Mouse (Mus musculus) embryonic fibroblast, embryonic 13.5 days (primary cell): ENCODE data around the gene Gucy2c. TPM values are rescaled to one million over a fixed set of nuclear protein-coding genes. Genes with fewer than 3 reads are reported as not detected.

Source experiments
- H3K27ac ChIP-seq: 2 replicates; pipeline ENCODE4 v1.5.1; 2012; ENCODE audit warnings: low read length, control low read depth, inconsistent platforms; ENCODE audit not compliant: insufficient read depth
- H3K4me1 ChIP-seq: 2 replicates; pipeline ENCODE4 v1.6.1; 2011; ENCODE audit warnings: low read length; ENCODE audit not compliant: control insufficient read depth, insufficient read depth
- H3K4me3 ChIP-seq: 2 replicates; pipeline ENCODE4 v1.5.1; 2011; ENCODE audit warnings: mild to moderate bottlenecking, control low read depth, low read length; ENCODE audit not compliant: insufficient read depth
- CTCF ChIP-seq: IDR thresholded peaks from 2 replicates; pipeline ENCODE4 v1.5.1; 2011; ENCODE audit warnings: mild to moderate bottlenecking, control low read depth, low read length, moderate library complexity, borderline replicate concordance; ENCODE audit not compliant: insufficient read depth
- POLR2A ChIP-seq: IDR thresholded peaks from 2 replicates; pipeline ENCODE4 v1.6.1; 2011; ENCODE audit warnings: low read depth, mild to moderate bottlenecking, control low read depth, low read length, moderate library complexity
- polyA plus RNA-seq: library from polyadenylated mRNA; stranded (reverse); fragments of >200 nt; gene quantifications from 2 replicates; pipeline ENCODE4 v1.2.4, GENCODE M21; 2011; ENCODE audit warnings: low read depth; ENCODE audit not compliant: missing spikeins, insufficient read length

The Gucy2c gene
- polyA plus RNA-seq, 1 experiment: not detected

GRCm38 (mm10) chr6:136679381-136679780 is 102.2 kb downstream of the Gucy2c start:
- no peak for TF ChIP-seq POLR2A
- no peak for TF ChIP-seq CTCF
- no peaks in the 10 kb centered on the region for H3K4me1 ChIP-seq

GRCm38 (mm10) chr6:136674935-136675334 is 106.6 kb downstream of the Gucy2c start:
- Histone ChIP-seq H3K27ac (no peak overlapping the region), H3K4me1 (peaks cover 8% of the 10 kb centered on the region; the same call in 1 of the 2 replicates), H3K4me3 (no peak overlapping the region)
- no peak for TF ChIP-seq POLR2A
- no peak for TF ChIP-seq CTCF

More at GRCm38 (mm10) chr6:136679381-136679780, 102.2 kb downstream of the Gucy2c start:
- Histone ChIP-seq H3K27ac (no peak overlapping the region), H3K4me3 (no peak overlapping the region)

- H3K4me3 ChIP-seq: no peak overlapping the region
- H3K4me1 ChIP-seq: peaks cover 8% of the 10 kb centered on the region; the same call in 1 of the 2 replicates
- peak overlapping the region; percentile 75 for H3K27ac ChIP-seq
- no peak for TF ChIP-seq POLR2A
- no peak for TF ChIP-seq CTCF
These were observed 109.1 kb downstream of the Gucy2c start for GRCm38 (mm10) chr6:136672467-136672866.

- H3K4me1 ChIP-seq: peaks cover 8% of the 10 kb centered on the region; the same call in 1 of the 2 replicates
- TF ChIP-seq CTCF (no peak), POLR2A (no peak)
- H3K4me3 ChIP-seq: no peak overlapping the region
- no peak overlapping the region for H3K27ac ChIP-seq
These were observed 112.3 kb downstream of the Gucy2c start for GRCm38 (mm10) chr6:136669274-136669673.

GRCm38 (mm10) chr6:136668266-136668986 is 113.1 kb downstream of the Gucy2c start:
- H3K4me1 ChIP-seq: peaks cover 8% of the 10 kb centered on the region; the same call in 1 of the 2 replicates
- H3K27ac ChIP-seq: no peak overlapping the region
- no peak overlapping the region for H3K4me3 ChIP-seq
- no peak for TF ChIP-seq POLR2A
- TF ChIP-seq CTCF: no peak

- no peak overlapping the region for H3K4me3 ChIP-seq
- H3K27ac ChIP-seq: no peak overlapping the region
- TF ChIP-seq CTCF: no peak
- no peak for TF ChIP-seq POLR2A
- H3K4me1 ChIP-seq: no peaks in the 10 kb centered on the region
These were observed 119.5 kb downstream of the Gucy2c start for GRCm38 (mm10) chr6:136662063-136662462.

- Histone ChIP-seq H3K27ac (no peak within 1 kb of the TSS), H3K4me3 (no peak within 1 kb of the TSS), H3K4me1 (no peaks in the 10 kb centered on the region)
- TF ChIP-seq CTCF (no peak), POLR2A (no peak)
These were observed 119.9 kb downstream of the Gucy2c start, which contains the start of gene Plbd1 for GRCm38 (mm10) chr6:136661706-136662016. Plbd1 (minus strand) TSS chr6:136661928.

GRCm38 (mm10) chr6:136660831-136661705 is 120.5 kb downstream of the Gucy2c start:
- no peak for TF ChIP-seq CTCF
- H3K27ac ChIP-seq: no peak overlapping the region
- H3K4me1 ChIP-seq: no peaks in the 10 kb centered on the region
- H3K4me3 ChIP-seq: no peak overlapping the region

GRCm38 (mm10) chr6:136659226-136659625 is 122.3 kb downstream of the Gucy2c start:
- no peak overlapping the region for H3K4me3 ChIP-seq
- no peaks in the 10 kb centered on the region for H3K4me1 ChIP-seq
- TF ChIP-seq POLR2A (no peak), CTCF (no peak)
- H3K27ac ChIP-seq: no peak overlapping the region

- Histone ChIP-seq H3K4me3 (no peak overlapping the region), H3K27ac (no peak overlapping the region), H3K4me1 (no peaks in the 10 kb centered on the region)
- TF ChIP-seq CTCF (no peak), POLR2A (no peak)
These were observed 123.3 kb downstream of the Gucy2c start for GRCm38 (mm10) chr6:136658303-136658702.
